Mouse (Mus musculus): ENCODE results near the gene Gfi1b.

DNA sequence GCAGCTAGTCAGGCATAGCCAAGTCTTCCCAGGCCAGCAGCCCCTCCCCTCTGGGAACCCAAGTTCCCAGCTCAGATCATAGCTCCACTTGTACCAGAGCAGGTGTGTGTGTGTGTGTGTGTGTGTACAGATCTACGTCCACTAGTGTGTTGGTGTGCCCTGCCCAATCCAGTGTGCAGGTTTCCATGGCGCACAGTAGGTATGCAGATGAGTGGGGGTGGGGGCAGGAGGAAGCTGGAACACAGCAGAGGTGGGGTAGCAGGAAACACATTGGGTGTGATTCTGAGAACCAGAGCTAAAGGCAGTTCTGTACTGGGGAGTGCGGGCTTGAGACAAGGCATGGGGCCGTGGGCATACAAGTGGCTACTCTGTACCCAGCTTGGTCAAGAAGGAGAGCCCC, 57.4 kb downstream of the Gfi1b start:
- TF ChIP-seq POLR2A (IDR thresholded peaks at IDR 0.05; ENCODE audit: low read depth, low read length) (no peak), CTCF (IDR thresholded peaks at IDR 0.05; ENCODE audit: extremely low read depth, insufficient read depth, insufficient read length, insufficient replicate concordance) (no peak)

All from spleen, adult 2 months (tissue).